Mouse (Mus musculus): ENCODE measurements around the gene Mcm8. TPM values are rescaled to one million over a fixed set of nuclear protein-coding genes. Genes with fewer than 3 reads are reported as not detected.

Gene Mcm8
- 10.8 and 11.5 TPM in 2 replicates for polyA plus RNA-seq (2015; fragmentation: Nextera tagmentation; extraction: Ambion mirVana)

- peak; percentile 99 for ATAC-seq (ENCODE audit: insufficient number of reproducible peaks, low FRiP score, low TSS enrichment, low read depth)
- WGBS, result under 1% methylated on average over 59 of the region's 59 CpGs
Measured at GRCm38 (mm10) chr2:132815608-132816314, at the start of gene Mcm8, which contains the start of gene Trmt6. TSS of gene Mcm8 (plus strand) at chr2:132816141. TSS of gene Trmt6 (minus strand) at chr2:132816055.

DNA sequence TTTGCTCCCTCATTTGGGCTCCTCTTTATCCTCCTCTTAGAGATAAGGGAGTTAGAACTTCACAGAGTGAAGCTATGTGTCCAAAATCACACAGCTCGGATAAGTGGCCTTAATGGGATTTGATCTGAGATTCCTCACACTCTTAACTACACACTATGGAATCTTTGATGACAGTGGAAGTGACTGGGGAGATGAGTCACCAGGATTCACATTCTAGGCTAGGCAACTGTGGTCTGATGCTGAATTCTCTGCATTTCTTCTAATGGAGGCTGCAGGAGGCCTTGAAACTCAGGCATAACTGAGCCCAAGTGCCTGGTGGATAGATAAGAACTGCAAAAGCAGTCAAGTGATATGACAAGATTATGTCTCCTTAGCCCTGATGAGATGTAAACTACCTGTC, 45.1 kb upstream of the Mcm8 start:
- no peak overlapping the region for H3K4me3 ChIP-seq (replicated peaks)
- H3K4me2 ChIP-seq (replicated peaks), result no peak overlapping the region
- 67% methylated on average over 1 of the region's 1 CpGs for WGBS
- H3K4me1 ChIP-seq, result no peaks in the 10 kb centered on the region
- no peak for ATAC-seq (ENCODE audit: insufficient number of reproducible peaks, low FRiP score, low TSS enrichment, low read depth)
- H3K27me3 ChIP-seq, result no peaks in the 10 kb centered on the region
- no peak overlapping the region for H3K27ac ChIP-seq (replicated peaks)
- H3K9me3 ChIP-seq (replicated peaks), result no peaks in the 10 kb centered on the region
- no peaks in the 10 kb centered on the region for H3K36me3 ChIP-seq
- no peak overlapping the region for H3K9ac ChIP-seq

More at GRCm38 (mm10) chr2:132815608-132816314, at the start of gene Mcm8, which contains the start of gene Trmt6:
- Histone ChIP-seq H3K4me1 (peaks cover 16% of the 10 kb centered on the region), H3K9me3 (replicated peaks) (no peaks in the 10 kb centered on the region), H3K9ac (peak within 1 kb of the TSS; percentile 61), H3K4me3 (replicated peaks) (peak within 1 kb of the TSS; percentile 87), H3K36me3 (peaks cover 10% of the 10 kb centered on the region), H3K27me3 (no peaks in the 10 kb centered on the region), H3K27ac (replicated peaks) (peak within 1 kb of the TSS; percentile 66; the same call in 1 of the 2 replicates), H3K4me2 (replicated peaks) (peak within 1 kb of the TSS; percentile 79)

- 10% methylated on average over 4 of the region's 4 CpGs for WGBS
- H3K27ac ChIP-seq (replicated peaks), result no peak within 1 kb of the TSS
- no peak within 1 kb of the TSS for H3K9ac ChIP-seq
Measured at GRCm38 (mm10) chr2:132780978-132781377, 35.0 kb upstream of the Mcm8 start, which contains the start of gene Chgb. TSS of gene Chgb (plus strand) at chr2:132781278.

GRCm38 (mm10) chr2:132781439-132782068, 34.4 kb upstream of the Mcm8 start:
- WGBS, result 1% methylated on average over 41 of the region's 41 CpGs
- Histone ChIP-seq H3K4me1 (peaks cover 4% of the 10 kb centered on the region), H3K9ac (no peak overlapping the region), H3K36me3 (no peaks in the 10 kb centered on the region), H3K4me2 (replicated peaks) (peak overlapping the region; percentile 82), H3K27me3 (peaks cover 6% of the 10 kb centered on the region; the same call in 1 of the 2 replicates), H3K9me3 (replicated peaks) (no peaks in the 10 kb centered on the region), H3K27ac (replicated peaks) (no peak overlapping the region), H3K4me3 (replicated peaks) (peak overlapping the region; percentile 40)
- ATAC-seq (ENCODE audit: insufficient number of reproducible peaks, low FRiP score, low TSS enrichment, low read depth), result peak; percentile 92

More at GRCm38 (mm10) chr2:132780978-132781377, 35.0 kb upstream of the Mcm8 start, which contains the start of gene Chgb:
- Histone ChIP-seq H3K4me2 (replicated peaks) (peak within 1 kb of the TSS; percentile 82), H3K4me1 (peaks cover 4% of the 10 kb centered on the region), H3K27me3 (peaks cover 6% of the 10 kb centered on the region; the same call in 1 of the 2 replicates), H3K4me3 (replicated peaks) (peak within 1 kb of the TSS; percentile 40), H3K36me3 (no peaks in the 10 kb centered on the region), H3K9me3 (replicated peaks) (no peaks in the 10 kb centered on the region)
- ATAC-seq (ENCODE audit: insufficient number of reproducible peaks, low FRiP score, low TSS enrichment, low read depth), result 0 out of 2 replicates have a peak, but pooled peaks have one; percentile 9

DNA sequence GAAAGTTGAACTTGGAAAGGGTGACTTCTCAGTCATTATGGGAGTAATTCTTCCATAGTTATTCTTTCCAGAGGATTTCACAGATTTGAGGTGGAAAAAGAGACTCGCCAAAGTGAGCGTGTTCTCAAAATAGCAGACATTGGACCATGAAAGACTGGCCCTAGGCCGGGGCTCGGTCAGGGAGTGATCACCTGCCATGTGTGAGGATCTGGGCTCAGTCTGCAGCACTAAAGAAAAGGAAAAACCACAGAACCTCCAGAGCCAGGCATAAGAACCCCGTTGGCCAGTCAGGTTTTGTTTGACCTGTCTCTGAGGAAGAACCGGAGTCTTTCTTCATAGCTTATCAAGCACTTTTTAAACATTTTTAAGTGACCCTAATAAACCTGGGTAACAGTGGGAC, 31.9 kb upstream of the Mcm8 start:
- H3K27me3 ChIP-seq, result peaks cover 6% of the 10 kb centered on the region; the same call in 1 of the 2 replicates
- H3K4me2 ChIP-seq (replicated peaks), result no peak overlapping the region
- H3K4me3 ChIP-seq (replicated peaks), result no peak overlapping the region
- WGBS, result 80% methylated on average over 6 of the region's 6 CpGs
- no peak for ATAC-seq (ENCODE audit: insufficient number of reproducible peaks, low FRiP score, low TSS enrichment, low read depth)
- H3K27ac ChIP-seq (replicated peaks), result no peak overlapping the region
- no peak overlapping the region for H3K9ac ChIP-seq
- H3K9me3 ChIP-seq (replicated peaks), result no peaks in the 10 kb centered on the region
- peaks cover 4% of the 10 kb centered on the region for H3K4me1 ChIP-seq
- no peaks in the 10 kb centered on the region for H3K36me3 ChIP-seq

DNA sequence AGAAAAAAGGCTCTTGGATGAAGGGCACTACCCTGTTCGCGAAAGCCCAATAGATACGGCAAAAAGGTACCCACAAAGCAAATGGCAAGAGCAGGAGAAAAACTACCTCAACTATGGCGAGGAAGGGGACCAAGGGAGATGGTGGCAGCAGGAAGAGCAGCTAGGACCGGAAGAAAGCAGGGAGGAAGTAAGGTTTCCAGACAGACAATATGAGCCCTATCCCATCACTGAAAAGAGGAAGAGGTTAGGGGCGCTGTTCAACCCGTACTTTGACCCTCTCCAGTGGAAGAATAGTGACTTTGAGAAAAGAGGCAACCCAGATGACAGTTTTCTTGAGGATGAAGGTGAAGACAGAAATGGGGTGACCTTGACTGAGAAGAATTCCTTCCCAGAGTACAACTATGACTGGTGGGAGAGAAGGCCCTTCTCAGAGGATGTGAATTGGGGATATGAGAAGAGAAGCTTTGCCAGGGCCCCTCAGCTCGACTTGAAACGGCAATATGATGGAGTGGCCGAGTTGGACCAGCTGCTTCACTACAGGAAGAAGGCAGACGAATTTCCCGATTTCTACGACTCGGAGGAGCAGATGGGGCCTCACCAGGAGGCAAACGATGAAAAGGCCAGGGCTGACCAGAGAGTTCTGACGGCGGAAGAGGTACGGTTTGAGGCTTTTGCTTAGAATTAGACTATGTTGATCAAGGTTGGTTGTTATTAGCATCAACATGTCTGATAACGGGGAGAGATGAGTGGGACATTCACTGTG, 22.3 kb upstream of the Mcm8 start:
- Histone ChIP-seq H3K27me3 (no peaks in the 10 kb centered on the region), H3K36me3 (no peaks in the 10 kb centered on the region), H3K9ac (no peak overlapping the region), H3K9me3 (replicated peaks) (no peaks in the 10 kb centered on the region), H3K4me1 (no peaks in the 10 kb centered on the region), H3K4me3 (replicated peaks) (no peak overlapping the region), H3K4me2 (replicated peaks) (no peak overlapping the region), H3K27ac (replicated peaks) (no peak overlapping the region)
- WGBS, result 83% methylated on average over 19 of the region's 19 CpGs
- ATAC-seq (ENCODE audit: insufficient number of reproducible peaks, low FRiP score, low TSS enrichment, low read depth), result no peak

- no peak for ATAC-seq (ENCODE audit: insufficient number of reproducible peaks, low FRiP score, low TSS enrichment, low read depth)
- 84% methylated on average over 7 of the region's 7 CpGs for WGBS
- Histone ChIP-seq H3K27ac (replicated peaks) (no peak overlapping the region), H3K9ac (no peak overlapping the region), H3K36me3 (no peaks in the 10 kb centered on the region), H3K4me2 (replicated peaks) (no peak overlapping the region), H3K4me1 (no peaks in the 10 kb centered on the region), H3K9me3 (replicated peaks) (no peaks in the 10 kb centered on the region), H3K4me3 (replicated peaks) (no peak overlapping the region), H3K27me3 (no peaks in the 10 kb centered on the region)
Measured at GRCm38 (mm10) chr2:132794204-132794586, 21.7 kb upstream of the Mcm8 start.

- WGBS, result 88% methylated on average over 2 of the region's 2 CpGs
- Histone ChIP-seq H3K9ac (no peak overlapping the region), H3K9me3 (replicated peaks) (no peaks in the 10 kb centered on the region), H3K4me3 (replicated peaks) (no peak overlapping the region), H3K27me3 (no peaks in the 10 kb centered on the region), H3K27ac (replicated peaks) (no peak overlapping the region), H3K36me3 (peaks cover 39% of the 10 kb centered on the region), H3K4me1 (no peaks in the 10 kb centered on the region), H3K4me2 (replicated peaks) (no peak overlapping the region)
- ATAC-seq (ENCODE audit: insufficient number of reproducible peaks, low FRiP score, low TSS enrichment, low read depth), result no peak
Measured at GRCm38 (mm10) chr2:132802976-132803375, 13.0 kb upstream of the Mcm8 start.

DNA sequence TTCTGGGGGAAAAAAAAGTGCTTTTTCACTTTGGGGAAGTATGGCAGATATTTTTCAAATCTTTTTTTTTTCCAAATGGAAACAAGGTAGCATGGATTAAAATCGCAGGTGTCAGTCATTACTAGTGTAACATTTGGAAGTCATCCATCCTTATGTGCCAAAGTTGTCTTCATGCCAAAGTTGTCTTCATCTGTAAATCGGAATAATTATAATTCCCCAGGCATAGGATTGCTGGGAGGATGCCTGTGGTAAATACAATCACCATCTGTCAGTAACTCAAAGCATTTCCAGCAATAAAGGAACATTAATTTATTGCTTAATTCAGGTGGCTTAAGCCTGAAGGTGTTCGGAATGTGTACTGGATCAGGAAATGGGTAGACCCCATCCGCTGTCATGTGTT, 25.1 kb downstream of the Mcm8 start:
- Histone ChIP-seq H3K36me3 (0 out of 2 replicates have a peak, but pooled peaks cover 3% of the 10 kb centered on the region), H3K4me1 (peaks cover under 1% of the 10 kb centered on the region; the same call in 1 of the 2 replicates), H3K9me3 (replicated peaks) (no peaks in the 10 kb centered on the region), H3K27me3 (no peaks in the 10 kb centered on the region), H3K27ac (replicated peaks) (no peak overlapping the region), H3K9ac (no peak overlapping the region), H3K4me2 (replicated peaks) (no peak overlapping the region), H3K4me3 (replicated peaks) (no peak overlapping the region)
- 90% methylated on average over 4 of the region's 4 CpGs for WGBS
- ATAC-seq (ENCODE audit: insufficient number of reproducible peaks, low FRiP score, low TSS enrichment, low read depth), result no peak

DNA sequence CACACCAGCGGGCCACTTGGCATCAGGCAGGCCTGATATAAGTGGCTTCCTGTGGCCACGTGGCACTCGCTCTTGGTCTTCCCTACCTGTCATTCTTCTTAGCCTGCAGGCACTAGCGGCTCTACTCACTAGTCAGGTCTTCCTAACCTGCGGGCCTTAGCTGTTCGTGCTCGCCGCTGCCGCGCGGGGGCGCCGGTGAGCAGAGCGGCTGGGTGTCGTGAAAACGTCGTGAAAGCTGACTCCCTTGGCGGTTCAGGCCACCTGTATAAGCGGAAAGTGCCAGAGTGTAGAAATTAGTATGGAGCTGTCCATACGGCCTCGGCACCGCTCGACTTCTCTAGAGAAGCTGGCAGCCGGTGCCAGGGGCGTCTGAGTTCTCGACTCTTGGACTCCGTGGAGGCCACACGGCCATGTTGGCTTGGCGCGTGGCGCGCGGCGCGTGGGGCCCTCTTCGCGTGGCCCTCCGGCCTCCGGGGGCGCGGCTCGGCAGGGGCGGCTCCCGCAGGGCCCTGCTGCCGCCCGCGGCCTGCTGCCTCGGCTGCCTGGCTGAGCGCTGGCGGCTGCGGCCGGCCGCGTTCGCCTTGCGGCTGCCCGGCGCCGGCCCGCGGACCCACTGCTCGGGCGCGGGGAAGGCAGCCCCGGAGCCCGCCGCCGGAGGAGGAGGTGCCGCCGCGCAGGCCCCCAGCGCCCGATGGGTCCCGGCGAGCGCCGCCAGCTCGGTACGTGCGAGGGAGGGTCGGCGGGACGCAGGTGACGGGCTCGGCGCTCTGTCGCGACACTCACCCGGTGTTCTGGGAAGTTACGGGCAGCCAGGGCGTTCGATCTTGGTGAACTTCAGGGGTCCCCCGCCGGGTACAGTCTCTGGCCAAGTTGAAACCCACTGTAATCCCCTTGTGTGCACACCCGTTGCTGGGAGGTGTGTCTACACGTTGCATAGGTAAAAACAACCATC, 30.7 kb downstream of the Mcm8 start, which contains the start of gene Crls1:
Crls1 (plus strand) TSS at position 260 of the 952 bp plus-strand sequence.
- peak; percentile 88 for ATAC-seq (ENCODE audit: insufficient number of reproducible peaks, low FRiP score, low TSS enrichment, low read depth)

More for the DNA sequence above, 30.7 kb downstream of the Mcm8 start, which contains the start of gene Crls1:
- Histone ChIP-seq H3K4me2 (replicated peaks) (peak within 1 kb of the TSS; percentile 71), H3K36me3 (peaks cover 17% of the 10 kb centered on the region), H3K9ac (peak within 1 kb of the TSS; percentile 69), H3K9me3 (replicated peaks) (no peaks in the 10 kb centered on the region), H3K4me3 (replicated peaks) (peak within 1 kb of the TSS; percentile 97), H3K4me1 (peaks cover 13% of the 10 kb centered on the region), H3K27me3 (no peaks in the 10 kb centered on the region), H3K27ac (replicated peaks) (peak within 1 kb of the TSS; percentile 87)
- under 1% methylated on average over 96 of the region's 96 CpGs for WGBS
